Mouse (Mus musculus): ENCODE data around the gene Tusc2. TPM values are rescaled to one million over a fixed set of nuclear protein-coding genes. Genes with fewer than 3 reads are reported as not detected.

The Tusc2 gene
- polyA plus RNA-seq, 1 experiment = 143 TPM

- TF ChIP-seq CTCF (IDR thresholded peaks at IDR 0.05; ENCODE audit: extremely low read depth, insufficient read depth, low read length) (no peak), POLR2A (IDR thresholded peaks at IDR 0.05; ENCODE audit: extremely low read depth, insufficient read depth, low read length) (no peak)
- Histone ChIP-seq H3K27ac (ENCODE audit: insufficient read depth, low read length) (no peak overlapping the region), H3K4me3 (ENCODE audit: insufficient read depth, low read length) (no peak overlapping the region), H3K4me1 (ENCODE audit: control insufficient read depth, insufficient read depth, low read length) (peaks cover 1% of the 10 kb centered on the region; the same call in 1 of the 2 replicates)
Observed at GRCm38 (mm10) chr9:107550491-107551116, 12.5 kb upstream of the Tusc2 start.

GRCm38 (mm10) chr9:107551117-107551889, 11.8 kb upstream of the Tusc2 start, which contains the start of gene Rassf1:
TSS of gene Rassf1 (plus strand) at chr9:107551555.
- TF ChIP-seq POLR2A (IDR thresholded peaks at IDR 0.05; ENCODE audit: extremely low read depth, insufficient read depth, low read length) = no peak
- no peak for TF ChIP-seq CTCF (IDR thresholded peaks at IDR 0.05; ENCODE audit: extremely low read depth, insufficient read depth, low read length)
- Histone ChIP-seq H3K4me1 (ENCODE audit: control insufficient read depth, insufficient read depth, low read length) (peaks cover 1% of the 10 kb centered on the region; the same call in 1 of the 2 replicates), H3K4me3 (ENCODE audit: insufficient read depth, low read length) (peak within 1 kb of the TSS; percentile 6; the same call in 1 of the 2 replicates), H3K27ac (ENCODE audit: insufficient read depth, low read length) (no peak within 1 kb of the TSS)

- no peak overlapping the region for H3K27ac ChIP-seq (ENCODE audit: insufficient read depth, low read length)
- H3K4me1 ChIP-seq (ENCODE audit: control insufficient read depth, insufficient read depth, low read length) = peaks cover 1% of the 10 kb centered on the region; the same call in 1 of the 2 replicates
- no peak for TF ChIP-seq POLR2A (IDR thresholded peaks at IDR 0.05; ENCODE audit: extremely low read depth, insufficient read depth, low read length)
- TF ChIP-seq CTCF (IDR thresholded peaks at IDR 0.05; ENCODE audit: extremely low read depth, insufficient read depth, low read length) = no peak
- peak overlapping the region; percentile 6; the same call in 1 of the 2 replicates for H3K4me3 ChIP-seq (ENCODE audit: insufficient read depth, low read length)
Observed at GRCm38 (mm10) chr9:107551890-107552355, 11.1 kb upstream of the Tusc2 start.

- TF ChIP-seq CTCF (IDR thresholded peaks at IDR 0.05; ENCODE audit: extremely low read depth, insufficient read depth, low read length) (no peak), POLR2A (IDR thresholded peaks at IDR 0.05; ENCODE audit: extremely low read depth, insufficient read depth, low read length) (no peak)
- Histone ChIP-seq H3K4me1 (ENCODE audit: control insufficient read depth, insufficient read depth, low read length) (peaks cover 1% of the 10 kb centered on the region; the same call in 1 of the 2 replicates), H3K4me3 (ENCODE audit: insufficient read depth, low read length) (no peak overlapping the region), H3K27ac (ENCODE audit: insufficient read depth, low read length) (no peak overlapping the region)
Observed at GRCm38 (mm10) chr9:107552690-107553393, 10.2 kb upstream of the Tusc2 start.

- H3K27ac ChIP-seq (ENCODE audit: insufficient read depth, low read length) = no peak overlapping the region
- no peak for TF ChIP-seq CTCF (IDR thresholded peaks at IDR 0.05; ENCODE audit: extremely low read depth, insufficient read depth, low read length)
- TF ChIP-seq POLR2A (IDR thresholded peaks at IDR 0.05; ENCODE audit: extremely low read depth, insufficient read depth, low read length) = no peak
Observed at GRCm38 (mm10) chr9:107553541-107554318, 9.3 kb upstream of the Tusc2 start.

GRCm38 (mm10) chr9:107554319-107554825, 8.7 kb upstream of the Tusc2 start:
- Histone ChIP-seq H3K4me1 (ENCODE audit: control insufficient read depth, insufficient read depth, low read length) (peaks cover 1% of the 10 kb centered on the region; the same call in 1 of the 2 replicates), H3K4me3 (ENCODE audit: insufficient read depth, low read length) (peak overlapping the region; percentile 66), H3K27ac (ENCODE audit: insufficient read depth, low read length) (peak overlapping the region; percentile 61)
- TF ChIP-seq CTCF (IDR thresholded peaks at IDR 0.05; ENCODE audit: extremely low read depth, insufficient read depth, low read length) = no peak
- TF ChIP-seq POLR2A (IDR thresholded peaks at IDR 0.05; ENCODE audit: extremely low read depth, insufficient read depth, low read length) = peak; percentile 90

More at GRCm38 (mm10) chr9:107553541-107554318, 9.3 kb upstream of the Tusc2 start:
- peaks cover 1% of the 10 kb centered on the region; the same call in 1 of the 2 replicates for H3K4me1 ChIP-seq (ENCODE audit: control insufficient read depth, insufficient read depth, low read length)
- peak overlapping the region; percentile 66 for H3K4me3 ChIP-seq (ENCODE audit: insufficient read depth, low read length)

GRCm38 (mm10) chr9:107555031-107555457, 8.0 kb upstream of the Tusc2 start:
- Histone ChIP-seq H3K4me3 (ENCODE audit: insufficient read depth, low read length) (peak overlapping the region; percentile 66), H3K4me1 (ENCODE audit: control insufficient read depth, insufficient read depth, low read length) (peaks cover 1% of the 10 kb centered on the region; the same call in 1 of the 2 replicates), H3K27ac (ENCODE audit: insufficient read depth, low read length) (peak overlapping the region; percentile 61; the same call in 1 of the 2 replicates)
- no peak for TF ChIP-seq POLR2A (IDR thresholded peaks at IDR 0.05; ENCODE audit: extremely low read depth, insufficient read depth, low read length)

- peak overlapping the region; percentile 66 for H3K4me3 ChIP-seq (ENCODE audit: insufficient read depth, low read length)
- TF ChIP-seq CTCF (IDR thresholded peaks at IDR 0.05; ENCODE audit: extremely low read depth, insufficient read depth, low read length) = no peak
- no peak for TF ChIP-seq POLR2A (IDR thresholded peaks at IDR 0.05; ENCODE audit: extremely low read depth, insufficient read depth, low read length)
- no peak overlapping the region for H3K27ac ChIP-seq (ENCODE audit: insufficient read depth, low read length)
- H3K4me1 ChIP-seq (ENCODE audit: control insufficient read depth, insufficient read depth, low read length) = peaks cover 1% of the 10 kb centered on the region; the same call in 1 of the 2 replicates
Observed at GRCm38 (mm10) chr9:107555701-107556100, 7.4 kb upstream of the Tusc2 start.
